Mouse (Mus musculus): ENCODE measurements around the gene Erc1. TPM values are rescaled to one million over a fixed set of nuclear protein-coding genes. Genes with fewer than 3 reads are reported as not detected.

Gene Erc1
- polyA plus RNA-seq, 1 experiment from 2014 or later = 20.9 TPM

GRCm38 (mm10) chr6:119782416-119782815, 65.6 kb downstream of the Erc1 start:
- DNase-seq (ENCODE audit: low spot score) (no peak), ATAC-seq (replicated peaks; ENCODE audit: low FRiP score, low TSS enrichment, low read depth) (no peak)
- Histone ChIP-seq H3K27ac (ENCODE audit: low read depth) (no peak overlapping the region), H3K36me3 (ENCODE audit: control insufficient read depth, insufficient read depth, low read length) (peaks cover 10% of the 10 kb centered on the region; the same call in 1 of the 2 replicates), H3K4me2 (ENCODE audit: low read length) (no peak overlapping the region), H3K4me1 (replicated peaks; ENCODE audit: control insufficient read depth, insufficient read depth, low read length) (no peaks in the 10 kb centered on the region), H3K9me3 (ENCODE audit: control insufficient read depth, low read length) (no peaks in the 10 kb centered on the region), H3K27me3 (replicated peaks; ENCODE audit: control insufficient read depth, insufficient read depth, low read length) (no peaks in the 10 kb centered on the region), H3K4me3 (ENCODE audit: low read depth, low read length) (no peak overlapping the region), H3K9ac (ENCODE audit: low read length) (no peak overlapping the region)
- 93% methylated on average over 2 of the region's 2 CpGs for WGBS

- H3K27me3 ChIP-seq (replicated peaks; ENCODE audit: control insufficient read depth, insufficient read depth, low read length) = no peaks in the 10 kb centered on the region
- H3K4me1 ChIP-seq (replicated peaks; ENCODE audit: control insufficient read depth, insufficient read depth, low read length) = no peaks in the 10 kb centered on the region
- DNase-seq (ENCODE audit: low spot score) = no peak
- H3K27ac ChIP-seq (ENCODE audit: low read depth) = no peak overlapping the region
- no peak overlapping the region for H3K4me2 ChIP-seq (ENCODE audit: low read length)
- H3K9ac ChIP-seq (ENCODE audit: low read length) = no peak overlapping the region
- peaks cover 10% of the 10 kb centered on the region; the same call in 1 of the 2 replicates for H3K36me3 ChIP-seq (ENCODE audit: control insufficient read depth, insufficient read depth, low read length)
- H3K4me3 ChIP-seq (ENCODE audit: low read depth, low read length) = no peak overlapping the region
- no peak for ATAC-seq (replicated peaks; ENCODE audit: low FRiP score, low TSS enrichment, low read depth)
- 64% methylated on average over 3 of the region's 3 CpGs for WGBS
- no peaks in the 10 kb centered on the region for H3K9me3 ChIP-seq (ENCODE audit: control insufficient read depth, low read length)
Measured at GRCm38 (mm10) chr6:119781109-119781508, 66.9 kb downstream of the Erc1 start.

DNA sequence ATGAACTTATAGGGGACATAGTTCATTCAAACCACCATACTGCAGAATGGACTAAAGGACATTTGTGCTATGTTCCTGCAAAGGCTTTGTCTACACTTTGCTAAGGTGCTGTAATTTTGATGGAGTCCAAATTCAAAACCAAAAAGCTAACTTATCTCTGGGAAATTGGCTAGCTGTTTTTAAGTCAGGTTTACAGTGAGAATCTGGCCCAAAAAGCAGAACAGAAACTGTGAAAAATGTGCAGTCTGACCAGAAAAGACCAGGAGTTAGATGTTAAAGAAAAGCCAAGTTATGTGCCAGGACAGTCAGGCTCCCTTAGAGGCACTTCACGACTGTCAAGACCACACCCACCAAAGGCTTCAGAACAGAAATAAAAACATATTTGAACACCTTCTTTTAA, 79.2 kb downstream of the Erc1 start:
- Histone ChIP-seq H3K9me3 (ENCODE audit: control insufficient read depth, low read length) (no peaks in the 10 kb centered on the region), H3K27ac (ENCODE audit: low read depth) (no peak overlapping the region), H3K4me2 (ENCODE audit: low read length) (no peak overlapping the region), H3K9ac (ENCODE audit: low read length) (no peak overlapping the region), H3K4me3 (ENCODE audit: low read depth, low read length) (no peak overlapping the region), H3K4me1 (replicated peaks; ENCODE audit: control insufficient read depth, insufficient read depth, low read length) (no peaks in the 10 kb centered on the region), H3K36me3 (ENCODE audit: control insufficient read depth, insufficient read depth, low read length) (peaks cover 4% of the 10 kb centered on the region; the same call in 1 of the 2 replicates), H3K27me3 (replicated peaks; ENCODE audit: control insufficient read depth, insufficient read depth, low read length) (no peaks in the 10 kb centered on the region)
- ATAC-seq (replicated peaks; ENCODE audit: low FRiP score, low TSS enrichment, low read depth) (no peak), DNase-seq (ENCODE audit: low spot score) (no peak)
- WGBS = 76% methylated on average over 1 of the region's 1 CpGs

DNA sequence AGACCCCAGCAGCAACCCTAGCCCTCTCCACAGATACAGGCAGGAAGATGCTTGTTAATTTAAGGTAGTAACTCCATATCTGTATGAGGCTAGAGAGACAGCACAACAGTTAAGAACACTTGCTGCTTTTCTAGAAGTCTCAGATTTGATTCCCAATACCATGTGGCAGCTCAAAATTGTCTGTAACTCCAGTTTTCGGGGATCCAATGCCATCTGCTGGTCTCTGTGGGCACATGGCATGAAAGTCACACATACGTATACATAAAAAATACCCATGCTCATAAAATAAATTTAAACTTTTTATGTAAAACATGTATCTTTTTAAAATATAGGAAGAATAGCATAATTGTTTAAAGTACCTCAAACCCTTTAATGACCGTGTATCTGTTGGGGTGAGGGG, 83.6 kb downstream of the Erc1 start:
- H3K4me3 ChIP-seq (ENCODE audit: low read depth, low read length) = no peak overlapping the region
- H3K4me2 ChIP-seq (ENCODE audit: low read length) = no peak overlapping the region
- H3K4me1 ChIP-seq (replicated peaks; ENCODE audit: control insufficient read depth, insufficient read depth, low read length) = no peaks in the 10 kb centered on the region
- DNase-seq (ENCODE audit: low spot score) = no peak
- no peak overlapping the region for H3K27ac ChIP-seq (ENCODE audit: low read depth)
- no peaks in the 10 kb centered on the region for H3K27me3 ChIP-seq (replicated peaks; ENCODE audit: control insufficient read depth, insufficient read depth, low read length)
- H3K9me3 ChIP-seq (ENCODE audit: control insufficient read depth, low read length) = no peaks in the 10 kb centered on the region
- H3K9ac ChIP-seq (ENCODE audit: low read length) = no peak overlapping the region
- H3K36me3 ChIP-seq (ENCODE audit: control insufficient read depth, insufficient read depth, low read length) = peaks cover 7% of the 10 kb centered on the region
- ATAC-seq (replicated peaks; ENCODE audit: low FRiP score, low TSS enrichment, low read depth) = no peak
- WGBS = 90% methylated on average over 3 of the region's 3 CpGs

DNA sequence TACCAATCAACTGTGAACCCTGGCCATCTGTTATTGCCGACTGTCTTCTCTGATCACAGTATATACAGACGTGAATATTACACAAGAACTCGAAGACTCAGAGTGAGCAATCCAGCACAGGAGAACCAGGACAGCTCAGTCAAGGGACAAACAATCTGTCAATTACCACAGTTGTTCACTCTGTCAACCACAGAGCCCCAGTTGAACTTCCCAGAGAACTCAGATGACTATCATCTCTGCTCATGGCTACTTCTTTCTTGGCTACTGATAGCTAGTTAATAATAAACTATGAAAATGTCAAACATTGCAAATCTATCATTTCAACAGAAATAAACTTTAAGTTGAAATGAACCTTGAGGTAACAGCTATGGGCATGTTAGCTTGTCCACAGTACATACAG, 88.1 kb downstream of the Erc1 start:
- H3K36me3 ChIP-seq (ENCODE audit: control insufficient read depth, insufficient read depth, low read length) = peaks cover 7% of the 10 kb centered on the region
- no peak overlapping the region for H3K4me2 ChIP-seq (ENCODE audit: low read length)
- no peaks in the 10 kb centered on the region for H3K9me3 ChIP-seq (ENCODE audit: control insufficient read depth, low read length)
- 77% methylated on average over 3 of the region's 3 CpGs for WGBS
- ATAC-seq (replicated peaks; ENCODE audit: low FRiP score, low TSS enrichment, low read depth) (no peak), DNase-seq (ENCODE audit: low spot score) (no peak)
- H3K4me1 ChIP-seq (replicated peaks; ENCODE audit: control insufficient read depth, insufficient read depth, low read length) = no peaks in the 10 kb centered on the region
- H3K27ac ChIP-seq (ENCODE audit: low read depth) = no peak overlapping the region
- H3K4me3 ChIP-seq (ENCODE audit: low read depth, low read length) = no peak overlapping the region
- H3K27me3 ChIP-seq (replicated peaks; ENCODE audit: control insufficient read depth, insufficient read depth, low read length) = no peaks in the 10 kb centered on the region
- no peak overlapping the region for H3K9ac ChIP-seq (ENCODE audit: low read length)

DNA sequence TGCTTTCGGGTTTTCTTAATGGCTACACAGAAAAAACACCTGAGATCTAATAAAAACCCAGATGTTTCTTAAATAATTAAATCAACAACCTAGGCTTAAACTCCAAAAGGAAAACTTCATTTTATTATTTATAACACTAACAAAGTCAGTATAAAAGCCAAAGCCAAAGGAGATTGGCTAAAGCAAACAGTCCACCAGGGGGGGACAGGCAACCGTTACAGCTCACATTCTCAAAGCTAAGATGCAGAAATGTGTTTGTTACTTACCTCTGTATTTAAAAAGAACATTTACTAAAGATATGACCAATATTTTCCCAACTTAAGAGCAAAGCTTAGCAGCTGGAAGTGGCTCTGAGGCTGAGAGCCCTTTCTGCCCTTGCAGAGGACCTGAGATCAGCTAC, 89.5 kb downstream of the Erc1 start:
- H3K4me1 ChIP-seq (replicated peaks; ENCODE audit: control insufficient read depth, insufficient read depth, low read length) = no peaks in the 10 kb centered on the region
- 88% methylated on average over 2 of the region's 2 CpGs for WGBS
- H3K9ac ChIP-seq (ENCODE audit: low read length) = no peak overlapping the region
- no peaks in the 10 kb centered on the region for H3K9me3 ChIP-seq (ENCODE audit: control insufficient read depth, low read length)
- H3K27me3 ChIP-seq (replicated peaks; ENCODE audit: control insufficient read depth, insufficient read depth, low read length) = no peaks in the 10 kb centered on the region
- no peak overlapping the region for H3K27ac ChIP-seq (ENCODE audit: low read depth)
- peaks cover 7% of the 10 kb centered on the region for H3K36me3 ChIP-seq (ENCODE audit: control insufficient read depth, insufficient read depth, low read length)
- ATAC-seq (replicated peaks; ENCODE audit: low FRiP score, low TSS enrichment, low read depth) = no peak
- H3K4me3 ChIP-seq (ENCODE audit: low read depth, low read length) = no peak overlapping the region
- no peak for DNase-seq (ENCODE audit: low spot score)
- no peak overlapping the region for H3K4me2 ChIP-seq (ENCODE audit: low read length)

- no peaks in the 10 kb centered on the region for H3K9me3 ChIP-seq (ENCODE audit: control insufficient read depth, low read length)
- H3K4me3 ChIP-seq (ENCODE audit: low read depth, low read length) = no peak overlapping the region
- no peak overlapping the region for H3K27ac ChIP-seq (ENCODE audit: low read depth)
- ATAC-seq (replicated peaks; ENCODE audit: low FRiP score, low TSS enrichment, low read depth) (no peak), DNase-seq (ENCODE audit: low spot score) (no peak)
- 80% methylated on average over 5 of the region's 5 CpGs for WGBS
- H3K27me3 ChIP-seq (replicated peaks; ENCODE audit: control insufficient read depth, insufficient read depth, low read length) = no peaks in the 10 kb centered on the region
- H3K4me2 ChIP-seq (ENCODE audit: low read length) = no peak overlapping the region
- H3K36me3 ChIP-seq (ENCODE audit: control insufficient read depth, insufficient read depth, low read length) = peaks cover 11% of the 10 kb centered on the region
- no peaks in the 10 kb centered on the region for H3K4me1 ChIP-seq (replicated peaks; ENCODE audit: control insufficient read depth, insufficient read depth, low read length)
- H3K9ac ChIP-seq (ENCODE audit: low read length) = no peak overlapping the region
Measured at GRCm38 (mm10) chr6:119757796-119758195, 90.2 kb downstream of the Erc1 start.

DNA sequence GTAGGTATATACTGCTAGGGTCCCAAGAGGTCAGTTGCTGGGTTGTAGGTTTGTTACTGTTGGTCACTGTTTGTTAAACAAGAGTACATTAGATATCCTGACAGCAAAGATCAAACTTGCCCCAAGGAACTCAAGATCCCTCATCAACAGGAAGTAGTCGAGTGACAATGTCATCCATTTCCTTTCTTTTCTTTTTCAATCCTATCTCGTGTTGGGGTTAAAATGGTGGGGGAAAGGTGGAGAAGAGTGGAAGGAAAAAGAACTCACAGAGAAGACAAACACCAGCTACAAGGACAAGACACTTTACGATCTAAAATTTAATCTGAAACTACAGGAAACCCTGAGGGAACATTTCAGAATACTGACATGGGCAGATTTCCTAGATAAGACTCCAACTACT, 92.1 kb downstream of the Erc1 start:
- H3K27me3 ChIP-seq (replicated peaks; ENCODE audit: control insufficient read depth, insufficient read depth, low read length) = no peaks in the 10 kb centered on the region
- WGBS = 68% methylated on average over 3 of the region's 3 CpGs

GRCm38 (mm10) chr6:119749093-119749635, 98.8 kb downstream of the Erc1 start:
- WGBS = 83% methylated on average over 7 of the region's 7 CpGs
- Histone ChIP-seq H3K4me2 (ENCODE audit: low read length) (no peak overlapping the region), H3K36me3 (ENCODE audit: control insufficient read depth, insufficient read depth, low read length) (peaks cover 19% of the 10 kb centered on the region), H3K9me3 (ENCODE audit: control insufficient read depth, low read length) (no peaks in the 10 kb centered on the region), H3K4me3 (ENCODE audit: low read depth, low read length) (no peak overlapping the region), H3K4me1 (replicated peaks; ENCODE audit: control insufficient read depth, insufficient read depth, low read length) (no peaks in the 10 kb centered on the region), H3K9ac (ENCODE audit: low read length) (no peak overlapping the region), H3K27ac (ENCODE audit: low read depth) (no peak overlapping the region), H3K27me3 (replicated peaks; ENCODE audit: control insufficient read depth, insufficient read depth, low read length) (no peaks in the 10 kb centered on the region)
- no peak for DNase-seq (ENCODE audit: low spot score)
- ATAC-seq (replicated peaks; ENCODE audit: low FRiP score, low TSS enrichment, low read depth) = no peak

More for the DNA sequence above, 92.1 kb downstream of the Erc1 start:
- Histone ChIP-seq H3K27ac (ENCODE audit: low read depth) (no peak overlapping the region), H3K4me2 (ENCODE audit: low read length) (no peak overlapping the region), H3K36me3 (ENCODE audit: control insufficient read depth, insufficient read depth, low read length) (peaks cover 14% of the 10 kb centered on the region), H3K9ac (ENCODE audit: low read length) (no peak overlapping the region), H3K9me3 (ENCODE audit: control insufficient read depth, low read length) (no peaks in the 10 kb centered on the region), H3K4me3 (ENCODE audit: low read depth, low read length) (no peak overlapping the region), H3K4me1 (replicated peaks; ENCODE audit: control insufficient read depth, insufficient read depth, low read length) (no peaks in the 10 kb centered on the region)
- DNase-seq (ENCODE audit: low spot score) = no peak
- ATAC-seq (replicated peaks; ENCODE audit: low FRiP score, low TSS enrichment, low read depth) = no peak
